Mouse (Mus musculus) spleen, adult 2 months (tissue): Measurements from ENCODE around the gene Tnfsf15.

Experiments
- CTCF ChIP-seq: fragments of 200-500 bp; IDR thresholded peaks from 2 replicates; pipeline ENCODE4 v1.5.1; 2011; ENCODE audit warnings: mild to moderate bottlenecking, inconsistent platforms; ENCODE audit not compliant: insufficient read depth, insufficient read length, insufficient replicate concordance; ENCODE audit errors: extremely low read depth
- POLR2A ChIP-seq: fragments of 200-500 bp; IDR thresholded peaks from 2 replicates; pipeline ENCODE4 v1.6.1; 2011; ENCODE audit warnings: low read depth, low read length, inconsistent platforms

GRCm38 (mm10) chr4:63706279-63706971 is 38.5 kb downstream of the Tnfsf15 start:
- TF ChIP-seq POLR2A (no peak), CTCF (no peak)
